Mouse (Mus musculus) intestine, postnatal 0 days (tissue): ENCODE results near the gene Mkrn2os. TPM values are rescaled to one million over a fixed set of nuclear protein-coding genes. Genes with fewer than 3 reads are reported as not detected.

ENCODE experiments used
- ATAC-seq: fragments of 200-750 bp; cut with Nextera tagmentation; 2 replicates; pipeline ENCODE4 v1.8.0; 2017; ENCODE audit warnings: mild to moderate bottlenecking, moderate TSS enrichment, moderate library complexity
- H3K27ac ChIP-seq: fragments of 300-500 bp; sonication (generic); 2 replicates; pipeline ENCODE4 v1.5.1; 2014; ENCODE audit warnings: mild to moderate bottlenecking, low read depth, low read length, moderate library complexity
- H3K27me3 ChIP-seq: fragments of 300-500 bp; sonication (generic); replicated peaks from 2 replicates; pipeline ENCODE4 v1.6.1; 2014; ENCODE audit warnings: low read length, mixed read lengths; ENCODE audit not compliant: control insufficient read depth, insufficient read depth
- H3K36me3 ChIP-seq: fragments of 300-500 bp; sonication (generic); 2 replicates; pipeline ENCODE4 v1.6.1; 2014; ENCODE audit warnings: mild to moderate bottlenecking, moderate library complexity; ENCODE audit not compliant: control insufficient read depth, insufficient read depth
- H3K4me1 ChIP-seq: fragments of 300-500 bp; sonication (generic); replicated peaks from 2 replicates; pipeline ENCODE4 v1.6.1; 2014; ENCODE audit warnings: antibody characterized with exemption, low read length, mixed read lengths; ENCODE audit not compliant: control insufficient read depth, insufficient read depth
- H3K4me2 ChIP-seq: fragments of 300-500 bp; sonication (generic); replicated peaks from 2 replicates; pipeline ENCODE4 v1.6.1; 2014; ENCODE audit warnings: low read depth, mild to moderate bottlenecking, moderate library complexity
- H3K4me3 ChIP-seq: fragments of 300-500 bp; sonication (generic); 2 replicates; pipeline ENCODE4 v1.5.1; 2014; ENCODE audit warnings: low read depth, low read length
- H3K9ac ChIP-seq: fragments of 300-500 bp; sonication (generic); 2 replicates; pipeline ENCODE4 v1.6.1; 2014; ENCODE audit warnings: mild to moderate bottlenecking, low read depth, low read length
- H3K9me3 ChIP-seq: fragments of 300-500 bp; sonication (generic); 2 replicates; pipeline ENCODE4 v1.6.1; 2016; ENCODE audit warnings: mixed run types; ENCODE audit not compliant: control insufficient read depth
- CTCF ChIP-seq: sonication (generic); IDR thresholded peaks from 2 replicates; pipeline ENCODE4 v1.5.1; 2016; ENCODE audit warnings: low read depth, mild to moderate bottlenecking, control low read depth, antibody characterized with exemption, moderate library complexity
- WGBS: fragments of 180-500 bp; shearing (Covaris S2); extraction: QIAGEN DNeasy Blood & Tissue Kit; methylation state at CpG from one replicate; pipeline ENCODE4 v1.1.7; 2014; 5-methylcytosine and 5-hydroxymethylcytosine counted together
- polyA plus RNA-seq: library from polyadenylated mRNA; unstranded; fragments of >200 nt; fragmentation: Nextera tagmentation; extraction: Ambion mirVana; gene quantifications from 2 replicates; pipeline ENCODE4 v1.2.1, GENCODE M21; 2015

The Mkrn2os gene
- polyA plus RNA-seq, 1 experiment from 2014 or later = 107 TPM

GRCm38 (mm10) chr6:115546276-115546675 lies 46.1 kb downstream of the Mkrn2os start:
- ATAC-seq = no peak
- Histone ChIP-seq H3K4me1 (no peaks in the 10 kb centered on the region), H3K4me2 (no peak overlapping the region), H3K4me3 (no peak overlapping the region), H3K27ac (no peak overlapping the region), H3K9ac (no peak overlapping the region), H3K9me3 (no peaks in the 10 kb centered on the region), H3K27me3 (no peaks in the 10 kb centered on the region), H3K36me3 (peaks cover 16% of the 10 kb centered on the region)
- 83% methylated on average over 5 of the region's 5 CpGs for WGBS
- peak; percentile 81 for TF ChIP-seq CTCF

- Histone ChIP-seq H3K4me3 (peak within 1 kb of the TSS; percentile 48), H3K9me3 (no peaks in the 10 kb centered on the region), H3K27ac (peak within 1 kb of the TSS; percentile 21; the same call in 1 of the 2 replicates), H3K27me3 (no peaks in the 10 kb centered on the region), H3K36me3 (peaks cover 9% of the 10 kb centered on the region), H3K9ac (peak within 1 kb of the TSS; percentile 38; the same call in 1 of the 2 replicates), H3K4me2 (peak within 1 kb of the TSS; percentile 75), H3K4me1 (no peaks in the 10 kb centered on the region)
- WGBS = under 1% methylated on average over 38 of the region's 38 CpGs
- peak; percentile 47 for TF ChIP-seq CTCF
- peak; percentile 92 for ATAC-seq
Observed at GRCm38 (mm10) chr6:115544442-115544970, 47.9 kb downstream of the Mkrn2os start, which contains the start of gene Tsen2. Gene Tsen2, plus strand, starts transcription at chr6:115544664.

- WGBS = 52% methylated on average over 3 of the region's 3 CpGs
- Histone ChIP-seq H3K27ac (no peak overlapping the region), H3K4me1 (0 out of 2 replicates have a peak, but pooled peaks cover 6% of the 10 kb centered on the region), H3K36me3 (no peaks in the 10 kb centered on the region), H3K4me3 (no peak overlapping the region), H3K9me3 (no peaks in the 10 kb centered on the region), H3K27me3 (no peaks in the 10 kb centered on the region), H3K9ac (no peak overlapping the region), H3K4me2 (no peak overlapping the region)
- 0 out of 2 replicates have a peak, but pooled peaks have one; percentile 6 for TF ChIP-seq CTCF
- ATAC-seq = no peak
Observed at GRCm38 (mm10) chr6:115542341-115542740, 50.0 kb downstream of the Mkrn2os start.

GRCm38 (mm10) chr6:115541676-115542275 lies 50.6 kb downstream of the Mkrn2os start:
- Histone ChIP-seq H3K4me1 (0 out of 2 replicates have a peak, but pooled peaks cover 6% of the 10 kb centered on the region), H3K27ac (peak overlapping the region; percentile 68), H3K4me3 (no peak overlapping the region), H3K4me2 (no peak overlapping the region), H3K9me3 (no peaks in the 10 kb centered on the region), H3K9ac (no peak overlapping the region), H3K27me3 (no peaks in the 10 kb centered on the region), H3K36me3 (no peaks in the 10 kb centered on the region)
- no peak for ATAC-seq
- WGBS = 29% methylated on average over 6 of the region's 6 CpGs
- TF ChIP-seq CTCF = no peak

- peak; percentile 95 for TF ChIP-seq CTCF
- WGBS = 15% methylated on average over 26 of the region's 26 CpGs
- Histone ChIP-seq H3K36me3 (no peaks in the 10 kb centered on the region), H3K27me3 (no peaks in the 10 kb centered on the region), H3K9me3 (no peaks in the 10 kb centered on the region), H3K4me2 (peak overlapping the region; percentile 53), H3K4me1 (0 out of 2 replicates have a peak, but pooled peaks cover 6% of the 10 kb centered on the region), H3K9ac (peak overlapping the region; percentile 38), H3K27ac (0 out of 2 replicates have a peak overlapping the region, but pooled peaks have one; percentile 5), H3K4me3 (peak overlapping the region; percentile 22; the same call in 1 of the 2 replicates)
- ATAC-seq = peak; percentile 91
Observed at GRCm38 (mm10) chr6:115538645-115539429, 53.5 kb downstream of the Mkrn2os start.

GRCm38 (mm10) chr6:115536169-115536568 lies 56.2 kb downstream of the Mkrn2os start:
- H3K4me2 ChIP-seq = no peak overlapping the region
- no peak overlapping the region for H3K27ac ChIP-seq
- H3K4me1 ChIP-seq = 0 out of 2 replicates have a peak, but pooled peaks cover 6% of the 10 kb centered on the region
- ATAC-seq = no peak
- no peaks in the 10 kb centered on the region for H3K36me3 ChIP-seq
- H3K27me3 ChIP-seq = no peaks in the 10 kb centered on the region
- H3K9me3 ChIP-seq = no peaks in the 10 kb centered on the region
- WGBS = 80% methylated on average over 4 of the region's 4 CpGs
- no peak for TF ChIP-seq CTCF
- no peak overlapping the region for H3K9ac ChIP-seq
- no peak overlapping the region for H3K4me3 ChIP-seq
